Mouse (Mus musculus) liver, adult 2 months (tissue): ENCODE measurements around the gene Mybpc1. TPM values are rescaled to one million over a fixed set of nuclear protein-coding genes. Genes with fewer than 3 reads are reported as not detected.
"Not testable (repeated sequence)": the region's sequence is repeated elsewhere in the genome, so short reads cannot be mapped to it uniquely, and the experiment has no call there.

Source experiments
- DNase-seq: peaks from one replicate; pipeline ENCODE4 v3.0.0-alpha.2; 2011; ENCODE audit warnings: low read depth, low spot score; ENCODE audit errors: extremely low read depth
- H3K27ac ChIP-seq: fragments of 200-500 bp; replicated peaks from 2 replicates; pipeline ENCODE4 v1.5.1; 2012; ENCODE audit warnings: low read depth, mild to moderate bottlenecking, control low read depth, inconsistent platforms, low read length; ENCODE audit not compliant: insufficient read depth
- H3K27me3 ChIP-seq: fragments of 200-500 bp; 2 replicates; pipeline ENCODE4 v1.6.1; 2012; ENCODE audit warnings: mild to moderate bottlenecking, moderate library complexity, low read length, inconsistent platforms; ENCODE audit not compliant: control insufficient read depth, insufficient read depth
- H3K36me3 ChIP-seq: fragments of 200-500 bp; 2 replicates; pipeline ENCODE4 v1.6.1; 2012; ENCODE audit warnings: low read length, inconsistent platforms; ENCODE audit not compliant: control insufficient read depth, insufficient read depth
- H3K4me1 ChIP-seq: fragments of 200-500 bp; 2 replicates; pipeline ENCODE4 v1.6.1; 2011; ENCODE audit warnings: low read length; ENCODE audit not compliant: control insufficient read depth, insufficient read depth
- H3K4me3 ChIP-seq: fragments of 200-500 bp; 2 replicates; pipeline ENCODE4 v1.5.1; 2011; ENCODE audit warnings: low read depth, mild to moderate bottlenecking, control low read depth, low read length, moderate library complexity; ENCODE audit not compliant: insufficient read depth
- H3K79me2 ChIP-seq: fragments of 200-500 bp; 2 replicates; pipeline ENCODE4 v1.6.1; 2012; ENCODE audit warnings: inconsistent platforms, mild to moderate bottlenecking, low read length, moderate library complexity; ENCODE audit not compliant: control insufficient read depth, insufficient read depth
- H3K9ac ChIP-seq: fragments of 200-500 bp; 2 replicates; pipeline ENCODE4 v1.6.1; 2012; ENCODE audit warnings: low read depth, mild to moderate bottlenecking, control low read depth, inconsistent platforms, low read length
- CTCF ChIP-seq: fragments of 200-500 bp; IDR thresholded peaks from 2 replicates; pipeline ENCODE4 v1.5.1; 2011; ENCODE audit warnings: low read depth, low read length, control low read depth
- POLR2A ChIP-seq: fragments of 200-500 bp; IDR thresholded peaks from 2 replicates; pipeline ENCODE4 v1.6.1; 2011; ENCODE audit warnings: low read length, control low read depth; ENCODE audit not compliant: insufficient read depth; ENCODE audit errors: extremely low read depth
- WGBS: fragments of 180-500 bp; shearing (Covaris S2); methylation state at CpG from one replicate; pipeline ENCODE4 v1.1.7; 2018; 5-methylcytosine and 5-hydroxymethylcytosine counted together
- polyA plus RNA-seq: library from polyadenylated mRNA; depleted of rRNA; stranded (reverse); fragments of >200 nt; gene quantifications from 2 replicates; pipeline ENCODE4 v1.2.3, GENCODE M21; 2012
- total RNA-seq: library from RNA; depleted of rRNA; stranded (reverse); fragments of >200 nt; gene quantifications from 2 replicates; pipeline ENCODE4 v1.2.3, GENCODE M21; 2014

The Mybpc1 gene
- total and polyA plus RNA-seq, 2 experiments: 1.7 TPM; not detected in 1

GRCm38 (mm10) chr10:88550225-88550624, 54.7 kb downstream of the Mybpc1 start:
- H3K4me3 ChIP-seq: no peak overlapping the region
- no peaks in the 10 kb centered on the region for H3K79me2 ChIP-seq
- no peak for TF ChIP-seq POLR2A
- TF ChIP-seq CTCF: peak; percentile 10; the same call in 1 of the 2 replicates
- WGBS: 64% methylated on average over 3 of the region's 3 CpGs
- no peak overlapping the region for H3K9ac ChIP-seq
- no peak for DNase-seq
- H3K27ac ChIP-seq: no peak overlapping the region
- no peaks in the 10 kb centered on the region for H3K4me1 ChIP-seq
- H3K27me3 ChIP-seq: no peaks in the 10 kb centered on the region
- H3K36me3 ChIP-seq: no peaks in the 10 kb centered on the region

GRCm38 (mm10) chr10:88547635-88548034, 57.3 kb downstream of the Mybpc1 start:
- H3K36me3 ChIP-seq: no peaks in the 10 kb centered on the region
- H3K4me1 ChIP-seq: no peaks in the 10 kb centered on the region
- TF ChIP-seq POLR2A (no peak), CTCF (no peak)
- no peak overlapping the region for H3K9ac ChIP-seq
- no peaks in the 10 kb centered on the region for H3K79me2 ChIP-seq
- no peak overlapping the region for H3K27ac ChIP-seq
- WGBS: 64% methylated on average over 2 of the region's 2 CpGs
- H3K27me3 ChIP-seq: no peaks in the 10 kb centered on the region
- no peak overlapping the region for H3K4me3 ChIP-seq
- no peak for DNase-seq

GRCm38 (mm10) chr10:88530631-88531030, 74.3 kb downstream of the Mybpc1 start:
- Histone ChIP-seq H3K27me3 (no peaks in the 10 kb centered on the region), H3K27ac (no peak overlapping the region), H3K79me2 (no peaks in the 10 kb centered on the region), H3K4me1 (no peaks in the 10 kb centered on the region), H3K36me3 (no peaks in the 10 kb centered on the region), H3K4me3 (no peak overlapping the region), H3K9ac (no peak overlapping the region)
- no peak for DNase-seq
- TF ChIP-seq CTCF (no peak), POLR2A (no peak)
- WGBS: 70% methylated on average over 5 of the region's 5 CpGs

GRCm38 (mm10) chr10:88524016-88524415, 80.9 kb downstream of the Mybpc1 start:
- H3K79me2 ChIP-seq: no peaks in the 10 kb centered on the region
- WGBS: 90% methylated on average over 2 of the region's 2 CpGs
- H3K4me3 ChIP-seq: no peak overlapping the region
- no peak for DNase-seq
- TF ChIP-seq POLR2A (no peak), CTCF (no peak)
- H3K27me3 ChIP-seq: no peaks in the 10 kb centered on the region
- no peaks in the 10 kb centered on the region for H3K36me3 ChIP-seq
- H3K27ac ChIP-seq: no peak overlapping the region
- no peak overlapping the region for H3K9ac ChIP-seq
- H3K4me1 ChIP-seq: no peaks in the 10 kb centered on the region

- Histone ChIP-seq H3K4me3 (no peak overlapping the region), H3K4me1 (no peaks in the 10 kb centered on the region; the same call in 1 of the 2 replicates), H3K79me2 (no peaks in the 10 kb centered on the region), H3K27ac (no peak overlapping the region), H3K27me3 (no peaks in the 10 kb centered on the region), H3K9ac (no peak overlapping the region), H3K36me3 (no peaks in the 10 kb centered on the region)
- 86% methylated on average over 1 of the region's 1 CpGs for WGBS
- no peak for DNase-seq
- TF ChIP-seq CTCF (no peak), POLR2A (no peak)
Measured at GRCm38 (mm10) chr10:88523212-88523611, 81.7 kb downstream of the Mybpc1 start.

- TF ChIP-seq POLR2A (no peak), CTCF (no peak)
- 73% methylated on average over 8 of the region's 8 CpGs for WGBS
Measured at GRCm38 (mm10) chr10:88522795-88523194, 82.2 kb downstream of the Mybpc1 start.

GRCm38 (mm10) chr10:88515049-88515448, 89.9 kb downstream of the Mybpc1 start:
- WGBS: 31% methylated on average over 7 of the region's 7 CpGs
- not testable (repeated sequence) for H3K9ac ChIP-seq, H3K36me3 ChIP-seq, H3K4me1 ChIP-seq, H3K79me2 ChIP-seq, H3K4me3 ChIP-seq, H3K27me3 ChIP-seq
- DNase-seq: peak; percentile 97
- peak overlapping the region; percentile 87 for H3K27ac ChIP-seq

More at GRCm38 (mm10) chr10:88522795-88523194, 82.2 kb downstream of the Mybpc1 start:
- Histone ChIP-seq H3K27me3 (no peaks in the 10 kb centered on the region), H3K9ac (no peak overlapping the region), H3K79me2 (no peaks in the 10 kb centered on the region), H3K4me1 (no peaks in the 10 kb centered on the region; the same call in 1 of the 2 replicates), H3K4me3 (no peak overlapping the region), H3K36me3 (no peaks in the 10 kb centered on the region), H3K27ac (no peak overlapping the region)
- no peak for DNase-seq
